Mouse (Mus musculus) neural tube, embryonic 11.5 days (tissue): ENCODE measurements around the gene Ppp6r2. TPM values are rescaled to one million over a fixed set of nuclear protein-coding genes. Genes with fewer than 3 reads are reported as not detected.
A peak's percentile ranks its signal among the peaks of the same experiment; 100 is the strongest.

Experiments used
- ATAC-seq: fragments of 200-750 bp; cut with Nextera tagmentation; 2 replicates; pipeline ENCODE4 v1.8.0; 2017; ENCODE audit warnings: moderate number of reproducible peaks, mild to moderate bottlenecking, moderate TSS enrichment, moderate library complexity; ENCODE audit not compliant: insufficient read depth, low FRiP score, low TSS enrichment
- DNase-seq: peaks from one replicate; pipeline ENCODE4 v3.0.0-alpha.2; 2015; ENCODE audit warnings: low spot score
- H3K27ac ChIP-seq: fragments of 300-500 bp; sonication (generic); 2 replicates; pipeline ENCODE4 v1.5.1; 2014; ENCODE audit warnings: low read depth, mild to moderate bottlenecking, low read length
- H3K27me3 ChIP-seq: fragments of 300-500 bp; sonication (generic); 2 replicates; pipeline ENCODE4 v1.6.1; 2014; ENCODE audit warnings: mild to moderate bottlenecking, low read length, mixed read lengths; ENCODE audit not compliant: control insufficient read depth, insufficient read depth
- H3K36me3 ChIP-seq: fragments of 300-500 bp; sonication (generic); 2 replicates; pipeline ENCODE4 v1.6.1; 2014; ENCODE audit warnings: mild to moderate bottlenecking, low read length, moderate library complexity, mixed read lengths; ENCODE audit not compliant: control insufficient read depth, insufficient read depth
- H3K4me1 ChIP-seq: fragments of 300-500 bp; sonication (generic); 2 replicates; pipeline ENCODE4 v1.6.1; 2014; ENCODE audit warnings: low read length, mixed read lengths; ENCODE audit not compliant: control insufficient read depth, insufficient read depth
- H3K4me2 ChIP-seq: fragments of 300-500 bp; sonication (generic); 2 replicates; pipeline ENCODE4 v1.6.1; 2014; ENCODE audit warnings: low read depth, mild to moderate bottlenecking, moderate library complexity
- H3K4me3 ChIP-seq: fragments of 300-500 bp; sonication (generic); 2 replicates; pipeline ENCODE4 v1.5.1; 2014; ENCODE audit warnings: low read depth, low read length
- H3K9ac ChIP-seq: fragments of 300-500 bp; sonication (generic); 2 replicates; pipeline ENCODE4 v1.6.1; 2014; ENCODE audit warnings: mild to moderate bottlenecking, low read length
- H3K9me3 ChIP-seq: fragments of 300-500 bp; sonication (generic); 2 replicates; pipeline ENCODE4 v1.6.1; 2016; ENCODE audit warnings: low read length; ENCODE audit not compliant: control insufficient read depth
- WGBS: fragments of 180-500 bp; shearing (Covaris S2); extraction: QIAGEN DNeasy Blood & Tissue Kit; methylation state at CpG from one replicate; pipeline ENCODE4 v1.1.7; 2014; 5-methylcytosine and 5-hydroxymethylcytosine counted together
- polyA plus RNA-seq: library from polyadenylated mRNA; unstranded; fragments of >200 nt; fragmentation: Nextera tagmentation; extraction: Ambion mirVana; gene quantifications from 2 replicates; pipeline ENCODE4 v1.2.1, GENCODE M21; 2014

Ppp6r2 gene
- polyA plus RNA-seq, 1 experiment from 2014 or later, result 47.1 TPM

GRCm38 (mm10) chr15:89173906-89174214, 37.5 kb upstream of the Ppp6r2 start:
- H3K4me1 ChIP-seq, result peaks cover 70% of the 10 kb centered on the region
- H3K4me3 ChIP-seq, result peak overlapping the region; percentile 52
- H3K9ac ChIP-seq, result peak overlapping the region; percentile 69
- H3K27ac ChIP-seq, result no peak overlapping the region
- WGBS, result under 1% methylated on average over 15 of the region's 15 CpGs
- no peaks in the 10 kb centered on the region for H3K9me3 ChIP-seq
- H3K4me2 ChIP-seq, result peak overlapping the region; percentile 100
- ATAC-seq, result no peak
- H3K36me3 ChIP-seq, result no peaks in the 10 kb centered on the region
- peak; percentile 64 for DNase-seq
- no peaks in the 10 kb centered on the region for H3K27me3 ChIP-seq

GRCm38 (mm10) chr15:89174889-89175339, 36.4 kb upstream of the Ppp6r2 start:
- Histone ChIP-seq H3K36me3 (no peaks in the 10 kb centered on the region), H3K9me3 (no peaks in the 10 kb centered on the region), H3K4me2 (no peak overlapping the region; the same call in 1 of the 2 replicates), H3K9ac (no peak overlapping the region), H3K27me3 (no peaks in the 10 kb centered on the region), H3K4me3 (no peak overlapping the region), H3K27ac (no peak overlapping the region), H3K4me1 (peaks cover 71% of the 10 kb centered on the region)
- DNase-seq (no peak), ATAC-seq (no peak)
- WGBS, result 62% methylated on average over 11 of the region's 11 CpGs

- ATAC-seq (no peak), DNase-seq (no peak)
- peaks cover 66% of the 10 kb centered on the region for H3K4me1 ChIP-seq
- no peaks in the 10 kb centered on the region for H3K27me3 ChIP-seq
- H3K9me3 ChIP-seq, result no peaks in the 10 kb centered on the region
- no peak overlapping the region for H3K4me2 ChIP-seq
- 85% methylated on average over 13 of the region's 13 CpGs for WGBS
- H3K27ac ChIP-seq, result no peak overlapping the region
- no peaks in the 10 kb centered on the region for H3K36me3 ChIP-seq
- no peak overlapping the region for H3K9ac ChIP-seq
- H3K4me3 ChIP-seq, result no peak overlapping the region
Measured at GRCm38 (mm10) chr15:89175411-89176155, 35.8 kb upstream of the Ppp6r2 start.

GRCm38 (mm10) chr15:89177121-89177520, 34.2 kb upstream of the Ppp6r2 start:
- Histone ChIP-seq H3K4me2 (peak overlapping the region; percentile 24), H3K9ac (peak overlapping the region; percentile 5; the same call in 1 of the 2 replicates), H3K27me3 (no peaks in the 10 kb centered on the region), H3K36me3 (no peaks in the 10 kb centered on the region), H3K4me1 (peaks cover 68% of the 10 kb centered on the region), H3K4me3 (no peak overlapping the region), H3K27ac (no peak overlapping the region), H3K9me3 (no peaks in the 10 kb centered on the region)
- ATAC-seq (no peak), DNase-seq (peak; percentile 22)
- WGBS, result 13% methylated on average over 5 of the region's 5 CpGs

GRCm38 (mm10) chr15:89177576-89178259, 33.6 kb upstream of the Ppp6r2 start:
- H3K27ac ChIP-seq, result no peak overlapping the region
- H3K4me2 ChIP-seq, result peak overlapping the region; percentile 95
- no peak overlapping the region for H3K9ac ChIP-seq
- H3K4me1 ChIP-seq, result peaks cover 66% of the 10 kb centered on the region
- DNase-seq, result no peak
- no peak overlapping the region for H3K4me3 ChIP-seq
- ATAC-seq, result no peak
- H3K9me3 ChIP-seq, result no peaks in the 10 kb centered on the region
- H3K36me3 ChIP-seq, result no peaks in the 10 kb centered on the region
- 78% methylated on average over 4 of the region's 4 CpGs for WGBS
- H3K27me3 ChIP-seq, result no peaks in the 10 kb centered on the region

- Histone ChIP-seq H3K27me3 (no peaks in the 10 kb centered on the region), H3K36me3 (no peaks in the 10 kb centered on the region), H3K4me1 (peaks cover 59% of the 10 kb centered on the region), H3K4me3 (peak overlapping the region; percentile 76), H3K27ac (no peak overlapping the region), H3K9me3 (no peaks in the 10 kb centered on the region), H3K4me2 (peak overlapping the region; percentile 95), H3K9ac (peak overlapping the region; percentile 92; the same call in 1 of the 2 replicates)
- ATAC-seq, result no peak
- 72% methylated on average over 7 of the region's 7 CpGs for WGBS
- no peak for DNase-seq
Measured at GRCm38 (mm10) chr15:89178260-89178860, 33.0 kb upstream of the Ppp6r2 start.

- Histone ChIP-seq H3K4me2 (peak overlapping the region; percentile 95), H3K27ac (no peak overlapping the region)
Measured at GRCm38 (mm10) chr15:89178954-89179629, 32.3 kb upstream of the Ppp6r2 start.

GRCm38 (mm10) chr15:89179630-89179964, 31.8 kb upstream of the Ppp6r2 start:
- Histone ChIP-seq H3K4me3 (peak overlapping the region; percentile 76), H3K4me2 (peak overlapping the region; percentile 95), H3K9ac (peak overlapping the region; percentile 92), H3K27ac (no peak overlapping the region), H3K27me3 (no peaks in the 10 kb centered on the region), H3K36me3 (no peaks in the 10 kb centered on the region), H3K4me1 (peaks cover 50% of the 10 kb centered on the region), H3K9me3 (no peaks in the 10 kb centered on the region)
- no peak for DNase-seq
- ATAC-seq, result no peak
- 5% methylated on average over 6 of the region's 6 CpGs for WGBS

More at GRCm38 (mm10) chr15:89178954-89179629, 32.3 kb upstream of the Ppp6r2 start:
- Histone ChIP-seq H3K4me1 (peaks cover 52% of the 10 kb centered on the region), H3K9ac (peak overlapping the region; percentile 92), H3K36me3 (no peaks in the 10 kb centered on the region), H3K4me3 (peak overlapping the region; percentile 76), H3K27me3 (no peaks in the 10 kb centered on the region), H3K9me3 (no peaks in the 10 kb centered on the region)
- WGBS, result 4% methylated on average over 16 of the region's 16 CpGs
- no peak for ATAC-seq
- DNase-seq, result peak; percentile 49
